Mouse (Mus musculus) hindbrain, embryonic 10.5 days (tissue): ENCODE measurements around the gene Cend1. TPM values are rescaled to one million over a fixed set of nuclear protein-coding genes. Genes with fewer than 3 reads are reported as not detected.

Source experiments
- DNase-seq: peaks from one replicate; pipeline ENCODE4 v3.0.0-alpha.2; 2017; ENCODE audit warnings: low spot score
- H3K27ac ChIP-seq: fragments of 300-500 bp; sonication (generic); 2 replicates; pipeline ENCODE4 v1.5.1; 2016; ENCODE audit warnings: mild to moderate bottlenecking, moderate library complexity
- H3K27me3 ChIP-seq: fragments of 300-500 bp; sonication (generic); 2 replicates; pipeline ENCODE4 v1.6.1; 2016; ENCODE audit warnings: mild to moderate bottlenecking; ENCODE audit not compliant: poor library complexity, insufficient read depth, severe bottlenecking
- H3K36me3 ChIP-seq: fragments of 300-500 bp; sonication (generic); 2 replicates; pipeline ENCODE4 v1.6.1; 2016; ENCODE audit warnings: mild to moderate bottlenecking, moderate library complexity
- H3K4me1 ChIP-seq: fragments of 300-500 bp; sonication (generic); replicated peaks from 2 replicates; pipeline ENCODE4 v1.6.1; 2016; ENCODE audit warnings: mild to moderate bottlenecking
- H3K4me3 ChIP-seq: fragments of 300-500 bp; sonication (generic); 2 replicates; pipeline ENCODE4 v1.5.1; 2016; ENCODE audit warnings: mild to moderate bottlenecking, moderate library complexity
- H3K9me3 ChIP-seq: fragments of 300-500 bp; sonication (generic); 2 replicates; pipeline ENCODE4 v1.6.1; 2016; ENCODE audit warnings: mild to moderate bottlenecking, moderate library complexity
- WGBS: fragments of 180-500 bp; shearing (Covaris S2); methylation state at CpG from one replicate; pipeline ENCODE4 v1.1.7; 2016; 5-methylcytosine and 5-hydroxymethylcytosine counted together
- polyA plus RNA-seq: library from polyadenylated mRNA; unstranded; fragments of >200 nt; fragmentation: Nextera tagmentation; extraction: Ambion mirVana; gene quantifications from 2 replicates; pipeline ENCODE4 v1.2.1, GENCODE M21; 2016

The Cend1 gene
- polyA plus RNA-seq, 1 experiment from 2014 or later = 21.9 TPM

- Histone ChIP-seq H3K27me3 (peaks cover 9% of the 10 kb centered on the region; the same call in 1 of the 2 replicates), H3K27ac (peak overlapping the region; percentile 77), H3K4me1 (peaks cover 45% of the 10 kb centered on the region), H3K36me3 (peaks cover 34% of the 10 kb centered on the region), H3K4me3 (peak overlapping the region; percentile 54), H3K9me3 (no peaks in the 10 kb centered on the region)
- 54% methylated on average over 5 of the region's 5 CpGs for WGBS
- no peak for DNase-seq
Observed at GRCm38 (mm10) chr7:141428701-141429100, 590 bp downstream of the Cend1 start.

GRCm38 (mm10) chr7:141426948-141427730 lies 2.2 kb downstream of the Cend1 start:
- no peak overlapping the region for H3K27ac ChIP-seq
- peaks cover 29% of the 10 kb centered on the region for H3K4me1 ChIP-seq
- H3K4me3 ChIP-seq = no peak overlapping the region
- DNase-seq = no peak
- peaks cover 9% of the 10 kb centered on the region; the same call in 1 of the 2 replicates for H3K27me3 ChIP-seq
- no peaks in the 10 kb centered on the region for H3K9me3 ChIP-seq
- WGBS = 82% methylated on average over 12 of the region's 12 CpGs
- H3K36me3 ChIP-seq = peaks cover 19% of the 10 kb centered on the region

GRCm38 (mm10) chr7:141423811-141424210 lies 5.5 kb downstream of the Cend1 start:
- WGBS = 78% methylated on average over 4 of the region's 4 CpGs
- Histone ChIP-seq H3K27ac (no peak overlapping the region), H3K4me3 (no peak overlapping the region), H3K27me3 (peaks cover 9% of the 10 kb centered on the region; the same call in 1 of the 2 replicates), H3K36me3 (no peaks in the 10 kb centered on the region), H3K9me3 (no peaks in the 10 kb centered on the region), H3K4me1 (peaks cover 7% of the 10 kb centered on the region)
- DNase-seq = no peak

- no peaks in the 10 kb centered on the region for H3K9me3 ChIP-seq
- no peak overlapping the region for H3K27ac ChIP-seq
- no peaks in the 10 kb centered on the region for H3K4me1 ChIP-seq
- WGBS = 88% methylated on average over 9 of the region's 9 CpGs
- no peak for DNase-seq
- H3K27me3 ChIP-seq = no peaks in the 10 kb centered on the region
- H3K4me3 ChIP-seq = no peak overlapping the region
- no peaks in the 10 kb centered on the region for H3K36me3 ChIP-seq
Observed at GRCm38 (mm10) chr7:141420030-141420702, 9.1 kb downstream of the Cend1 start.

- DNase-seq = no peak
- H3K4me3 ChIP-seq = no peak overlapping the region
- WGBS = 87% methylated on average over 7 of the region's 7 CpGs
Observed at GRCm38 (mm10) chr7:141418970-141419369, 10.3 kb downstream of the Cend1 start.

GRCm38 (mm10) chr7:141417731-141418681 lies 11.3 kb downstream of the Cend1 start:
- Histone ChIP-seq H3K9me3 (no peaks in the 10 kb centered on the region), H3K36me3 (no peaks in the 10 kb centered on the region), H3K27me3 (no peaks in the 10 kb centered on the region), H3K4me3 (no peak overlapping the region), H3K4me1 (peaks cover 18% of the 10 kb centered on the region), H3K27ac (no peak overlapping the region)
- DNase-seq = no peak
- 73% methylated on average over 8 of the region's 8 CpGs for WGBS

More at GRCm38 (mm10) chr7:141418970-141419369, 10.3 kb downstream of the Cend1 start:
- no peaks in the 10 kb centered on the region for H3K36me3 ChIP-seq
- H3K27ac ChIP-seq = no peak overlapping the region
- H3K27me3 ChIP-seq = no peaks in the 10 kb centered on the region
- H3K4me1 ChIP-seq = peaks cover 9% of the 10 kb centered on the region
- H3K9me3 ChIP-seq = no peaks in the 10 kb centered on the region

- no peak overlapping the region for H3K27ac ChIP-seq
- H3K9me3 ChIP-seq = no peaks in the 10 kb centered on the region
- DNase-seq = no peak
- no peak overlapping the region for H3K4me3 ChIP-seq
- 73% methylated on average over 6 of the region's 6 CpGs for WGBS
- no peaks in the 10 kb centered on the region for H3K36me3 ChIP-seq
- peaks cover 21% of the 10 kb centered on the region for H3K4me1 ChIP-seq
- no peaks in the 10 kb centered on the region for H3K27me3 ChIP-seq
Observed at GRCm38 (mm10) chr7:141416144-141416841, 13.0 kb downstream of the Cend1 start.

GRCm38 (mm10) chr7:141413809-141414584 lies 15.3 kb downstream of the Cend1 start, which contains the start of gene Gatd1:
Gene Gatd1 (minus strand): TSS chr7:141414136.
- Histone ChIP-seq H3K9me3 (no peaks in the 10 kb centered on the region), H3K4me3 (peak within 1 kb of the TSS; percentile 69), H3K4me1 (peaks cover 28% of the 10 kb centered on the region), H3K36me3 (peaks cover 20% of the 10 kb centered on the region), H3K27ac (peak within 1 kb of the TSS; percentile 93), H3K27me3 (no peaks in the 10 kb centered on the region)
- WGBS = under 1% methylated on average over 56 of the region's 56 CpGs
- DNase-seq = peak; percentile 100

GRCm38 (mm10) chr7:141413331-141413730 lies 16.0 kb downstream of the Cend1 start:
- WGBS = 4% methylated on average over 16 of the region's 16 CpGs
- no peak for DNase-seq

GRCm38 (mm10) chr7:141411667-141412066 lies 17.6 kb downstream of the Cend1 start:
- no peak overlapping the region for H3K27ac ChIP-seq
- H3K4me1 ChIP-seq = peaks cover 30% of the 10 kb centered on the region
- no peaks in the 10 kb centered on the region for H3K27me3 ChIP-seq
- H3K4me3 ChIP-seq = no peak overlapping the region
- WGBS = 100% methylated on average over 1 of the region's 1 CpGs
- DNase-seq = no peak
- peaks cover 38% of the 10 kb centered on the region for H3K36me3 ChIP-seq
- 0 out of 2 replicates have a peak, but pooled peaks cover 2% of the 10 kb centered on the region for H3K9me3 ChIP-seq

More at GRCm38 (mm10) chr7:141413331-141413730, 16.0 kb downstream of the Cend1 start:
- Histone ChIP-seq H3K9me3 (no peaks in the 10 kb centered on the region), H3K27ac (peak overlapping the region; percentile 93), H3K4me1 (peaks cover 30% of the 10 kb centered on the region), H3K4me3 (peak overlapping the region; percentile 69), H3K36me3 (peaks cover 26% of the 10 kb centered on the region), H3K27me3 (no peaks in the 10 kb centered on the region)

- Histone ChIP-seq H3K36me3 (peaks cover 41% of the 10 kb centered on the region), H3K4me1 (peaks cover 30% of the 10 kb centered on the region), H3K4me3 (no peak overlapping the region), H3K9me3 (0 out of 2 replicates have a peak, but pooled peaks cover 2% of the 10 kb centered on the region), H3K27ac (no peak overlapping the region), H3K27me3 (no peaks in the 10 kb centered on the region)
- WGBS = 92% methylated on average over 8 of the region's 8 CpGs
- no peak for DNase-seq
Observed at GRCm38 (mm10) chr7:141410631-141411030, 18.7 kb downstream of the Cend1 start.
